Mouse (Mus musculus) activated CD4-positive, CD25-positive, alpha-beta regulatory T cell, adult 4 months (primary cell): ENCODE results near the gene Nf2. TPM values are rescaled to one million over a fixed set of nuclear protein-coding genes. Genes with fewer than 3 reads are reported as not detected.

ENCODE experiments used
- ATAC-seq: one replicate; pipeline ENCODE4 v1.8.0; 2017
- polyA plus RNA-seq, 2 experiments: library from polyadenylated mRNA; unstranded; fragments of 100-300 nt; shearing (Covaris generic); gene quantifications; one replicate each; pipeline ENCODE4 v1.2.1; 2017

The Nf2 gene
- polyA plus RNA-seq, 2 experiments from 2014 or later = 14.1 to 19.1 TPM

GRCm38 (mm10) chr11:4744691-4745090 lies 104.6 kb downstream of the Nf2 start:
- ATAC-seq = no peak

GRCm38 (mm10) chr11:4740785-4741184 lies 108.6 kb downstream of the Nf2 start:
- no peak for ATAC-seq

- no peak for ATAC-seq
Observed at GRCm38 (mm10) chr11:4738719-4739118, 110.6 kb downstream of the Nf2 start.

GRCm38 (mm10) chr11:4737682-4738081 lies 111.7 kb downstream of the Nf2 start:
- no peak for ATAC-seq

- no peak for ATAC-seq
Observed at GRCm38 (mm10) chr11:4736355-4736754, 113.0 kb downstream of the Nf2 start.

GRCm38 (mm10) chr11:4734179-4734578 lies 115.2 kb downstream of the Nf2 start:
- no peak for ATAC-seq

- ATAC-seq = no peak
Observed at GRCm38 (mm10) chr11:4731781-4732180, 117.6 kb downstream of the Nf2 start.

GRCm38 (mm10) chr11:4730913-4731312 lies 118.4 kb downstream of the Nf2 start:
- no peak for ATAC-seq

GRCm38 (mm10) chr11:4730096-4730495 lies 119.2 kb downstream of the Nf2 start:
- no peak for ATAC-seq

- no peak for ATAC-seq
Observed at GRCm38 (mm10) chr11:4729603-4730002, 119.7 kb downstream of the Nf2 start.

GRCm38 (mm10) chr11:4721728-4722127 lies 127.6 kb downstream of the Nf2 start:
- no peak for ATAC-seq

- no peak for ATAC-seq
Observed at GRCm38 (mm10) chr11:4720900-4721580, 128.3 kb downstream of the Nf2 start.

- no peak for ATAC-seq
Observed at GRCm38 (mm10) chr11:4720393-4720792, 128.9 kb downstream of the Nf2 start.

GRCm38 (mm10) chr11:4719961-4720360 lies 129.4 kb downstream of the Nf2 start:
- ATAC-seq = no peak

GRCm38 (mm10) chr11:4718548-4718947 lies 130.8 kb downstream of the Nf2 start:
- ATAC-seq = no peak

GRCm38 (mm10) chr11:4716530-4717236 lies 132.7 kb downstream of the Nf2 start:
- ATAC-seq = no peak

Other genes with a start within 250 kb of the Nf2 start
- not detected for gene Gm11032, start 229.5 kb downstream of the Nf2 start, polyA plus RNA-seq
- gene Ascc2, start 211.8 kb downstream of the Nf2 start, polyA plus RNA-seq = 10 to 100 TPM; 23.1 to 35.3 TPM
- gene Uqcr10, start 145.2 kb downstream of the Nf2 start, polyA plus RNA-seq = 100 to 1,000 TPM; 481 to 512 TPM
- 100 to 1,000 TPM; 127 to 144 TPM for gene Zmat5, start 144.9 kb downstream of the Nf2 start, polyA plus RNA-seq
- under 1 TPM; 0.15 to 0.31 TPM for gene Cabp7, start 102.8 kb downstream of the Nf2 start, polyA plus RNA-seq
- 10 to 100 TPM; 41.5 to 43.3 TPM for gene Nipsnap1, start 24.4 kb upstream of the Nf2 start, polyA plus RNA-seq
- 10 to 100 TPM; 31.6 to 45.2 TPM for gene Thoc5, start 45.8 kb upstream of the Nf2 start, polyA plus RNA-seq
- gene Nefh, start 98.5 kb upstream of the Nf2 start, polyA plus RNA-seq = 1 to 10 TPM; 6.5 to 9.2 TPM
- 10 to 100 TPM; 51.9 to 60.4 TPM for gene Ap1b1, start 137.3 kb upstream of the Nf2 start, polyA plus RNA-seq
- not detected for gene Rasl10a, start 208.6 kb upstream of the Nf2 start, polyA plus RNA-seq
- gene Gas2l1, start 215.8 kb upstream of the Nf2 start, polyA plus RNA-seq = under 1 TPM; 0.37 to 0.38 TPM
- gene Rhbdd3, start 249.4 kb upstream of the Nf2 start, polyA plus RNA-seq = 1 to 10 TPM; 5.6 to 5.9 TPM
- 100 to 1,000 TPM; 143 to 144 TPM for gene Ewsr1, start 249.7 kb upstream of the Nf2 start, polyA plus RNA-seq